Mouse (Mus musculus) C2C12 (cell line): ENCODE results near the gene Trim28.

ENCODE experiments used
- CTCF ChIP-seq: IDR thresholded peaks from one replicate; pipeline ENCODE4 v1.5.1; 2011; ENCODE audit not compliant: control insufficient read depth, insufficient read depth, insufficient read length
- MAX ChIP-seq: IDR thresholded peaks from one replicate; pipeline ENCODE4 v1.6.1; 2011; ENCODE audit warnings: mild to moderate bottlenecking, control low read depth
- MYOD1 ChIP-seq: IDR thresholded peaks from one replicate; pipeline ENCODE4 v1.6.1; 2011; ENCODE audit warnings: low read depth; ENCODE audit not compliant: control insufficient read depth, insufficient read length
- USF1 ChIP-seq: IDR thresholded peaks from one replicate; pipeline ENCODE4 v1.6.1; 2011; ENCODE audit warnings: low read depth, mild to moderate bottlenecking, control low read depth, moderate library complexity

- TF ChIP-seq CTCF (no peak), USF1 (no peak), MAX (no peak), MYOD1 (no peak)
Observed at GRCm38 (mm10) chr7:13032541-13032940, 33.6 kb downstream of the Trim28 start.
